18 mouse cellular contexts compared by ENCODE assay signal in genomic region chr13:104590931-104591330, GRCm38 (mm10).
A peak's percentile ranks its signal among the peaks of the same experiment; 100 is the strongest.
DNase-seq lines count a peak whose midpoint lies in the region; ATAC-seq and TF ChIP-seq lines count a peak whose summit lies in the region.
"Had no signal": no experiment of that assay in that cellular context is flagged by ENCODE, and none has a peak within 500 bp of the region (broad histone marks: within the 10 kb centered on the region; RNA-seq: fewer than 3 reads in every experiment).

No protein-coding gene starts in this region.

- H3K4me3 ChIP-seq in cerebellum, adult 2 months (replicated peaks; ENCODE audit: insufficient read depth, low read depth, low read length): no peak overlapping the region
- no peak overlapping the region for H3K4me3 ChIP-seq in intestine, embryonic 15.5 days (replicated peaks)
- no peak overlapping the region for H3K4me3 ChIP-seq in intestine, postnatal 0 days (ENCODE audit: low read depth, low read length)
- H3K4me3 ChIP-seq: hindbrain, embryonic 13.5 days; limb, embryonic 13.5 days had no signal

- 0 out of 2 replicates have a peak, but pooled peaks cover 6% of the 10 kb centered on the region for H3K4me1 ChIP-seq in cerebellum, adult 2 months (ENCODE audit: control insufficient read depth, insufficient read depth, low read length)
- H3K4me1 ChIP-seq in intestine, embryonic 15.5 days (replicated peaks): peaks cover 4% of the 10 kb centered on the region; the same call in 1 of the 2 replicates
- H3K4me1 ChIP-seq in intestine, postnatal 0 days (replicated peaks; ENCODE audit: control insufficient read depth, insufficient read depth, low read length): peaks cover 3% of the 10 kb centered on the region; the same call in 1 of the 2 replicates

- DNase-seq in cerebellum, postnatal 10 days: peak; percentile 31 to 32
- no peak for DNase-seq in cerebellum, adult 2 months
- DNase-seq in fat pad, adult 2 months (ENCODE audit: extremely low read depth, low read depth, low spot score): peak; percentile 67
- peak; percentile 23 for DNase-seq in lung, postnatal 14 days
- no peak for DNase-seq in frontal cortex, postnatal 36 days (ENCODE audit: low spot score in 2 of 2)
- DNase-seq: cerebellum, adult 9-10 months; forebrain, postnatal 0 days; gastrocnemius, postnatal 14 days; heart, adult 18-20 months; heart, postnatal 4 days; kidney, adult 18-20 months; kidney, postnatal 4 days had no signal

- H3K4me2 ChIP-seq in intestine, embryonic 15.5 days (replicated peaks): no peak overlapping the region
- H3K4me2 ChIP-seq in intestine, postnatal 0 days (replicated peaks; ENCODE audit: low read depth): no peak overlapping the region
- H3K4me2 ChIP-seq: liver, embryonic 11.5 days had no signal

- no peak overlapping the region for H3K27ac ChIP-seq in cerebellum, adult 2 months (ENCODE audit: insufficient read depth, low read length)
- no peak overlapping the region for H3K27ac ChIP-seq in intestine, embryonic 15.5 days
- no peak overlapping the region for H3K27ac ChIP-seq in intestine, postnatal 0 days (ENCODE audit: low read depth, low read length)
- H3K27ac ChIP-seq: kidney, postnatal 0 days had no signal

- no peaks in the 10 kb centered on the region for H3K36me3 ChIP-seq in intestine, embryonic 15.5 days
- no peaks in the 10 kb centered on the region for H3K36me3 ChIP-seq in intestine, postnatal 0 days (ENCODE audit: control insufficient read depth, insufficient read depth)
- H3K36me3 ChIP-seq: hindbrain, embryonic 13.5 days; limb, embryonic 13.5 days had no signal

- no peak for TF ChIP-seq CTCF in cerebellum, adult 2 months (IDR thresholded peaks at IDR 0.05; ENCODE audit: borderline replicate concordance, insufficient read depth, low read depth, low read length)
- TF ChIP-seq CTCF in intestine, postnatal 0 days (IDR thresholded peaks at IDR 0.05; ENCODE audit: low read depth): no peak

- ATAC-seq in intestine, embryonic 15.5 days: peak; percentile 45; the same call in 1 of the 2 replicates
- ATAC-seq in intestine, postnatal 0 days: no peak

- WGBS in cerebellum, adult 2 months: 73% methylated on average over 7 of the region's 7 CpGs
- 82% methylated on average over 7 of the region's 7 CpGs for WGBS in intestine, embryonic 15.5 days
- 68% methylated on average over 7 of the region's 7 CpGs for WGBS in intestine, postnatal 0 days

- H3K27me3 ChIP-seq in cerebellum, adult 2 months (ENCODE audit: control insufficient read depth, insufficient read depth, low read length): no peaks in the 10 kb centered on the region
- H3K27me3 ChIP-seq in intestine, embryonic 15.5 days (replicated peaks): no peaks in the 10 kb centered on the region
- H3K27me3 ChIP-seq in intestine, postnatal 0 days (replicated peaks; ENCODE audit: control insufficient read depth, insufficient read depth, low read length): no peaks in the 10 kb centered on the region
- H3K27me3 ChIP-seq: hindbrain, embryonic 13.5 days; limb, embryonic 13.5 days had no signal

- no peaks in the 10 kb centered on the region for H3K9me3 ChIP-seq in intestine, embryonic 15.5 days
- H3K9me3 ChIP-seq in intestine, postnatal 0 days (ENCODE audit: control insufficient read depth): no peaks in the 10 kb centered on the region
- H3K9me3 ChIP-seq: hindbrain, embryonic 13.5 days; limb, embryonic 13.5 days had no signal

- no peak overlapping the region for H3K9ac ChIP-seq in intestine, embryonic 15.5 days
- no peak overlapping the region for H3K9ac ChIP-seq in intestine, postnatal 0 days (ENCODE audit: low read depth, low read length)
- H3K9ac ChIP-seq: hindbrain, embryonic 13.5 days; limb, embryonic 13.5 days had no signal

- no peak for TF ChIP-seq POLR2A in cerebellum, adult 2 months (IDR thresholded peaks at IDR 0.05; ENCODE audit: borderline replicate concordance, insufficient read depth, low read length)

Comparison
In these comparisons a context has a peak if more than half of its experiments do, and no peak if none do; other contexts are left out.
1. DNase-seq: peak in cerebellum, postnatal 10 days (2 of 2), fat pad, adult 2 months (single experiment) and lung, postnatal 14 days (single experiment); none in cerebellum, adult 2 months (0 of 2) and frontal cortex, postnatal 36 days (0 of 2).